Mouse (Mus musculus): ENCODE data around the gene Olfr1042.
"Not testable (repeated sequence)": the region's sequence is repeated elsewhere in the genome, so short reads cannot be mapped to it uniquely, and the experiment has no call there.

Olfr1042 gene

DNA sequence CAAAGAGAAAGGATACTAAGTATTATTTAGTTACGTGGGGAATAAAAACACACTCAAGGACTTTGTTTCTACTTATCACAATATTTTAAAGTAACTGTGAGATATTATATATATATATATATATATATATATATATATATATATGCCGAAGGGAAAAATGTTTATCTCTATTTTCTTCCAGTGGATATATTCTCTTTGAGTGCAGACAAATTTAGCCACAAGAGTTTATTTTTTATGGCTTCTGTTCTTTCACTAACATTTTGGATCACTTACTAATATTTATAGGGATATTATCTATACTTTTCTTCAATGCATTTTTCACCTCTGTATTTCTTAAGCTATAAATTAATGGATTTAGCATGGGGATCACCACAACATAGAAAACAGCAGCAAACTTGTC, at the start of gene Olfr1042:
TSS of gene Olfr1042 (minus strand) at position 101 of the 400 bp plus-strand sequence.
- DNase-seq = no peak

DNA sequence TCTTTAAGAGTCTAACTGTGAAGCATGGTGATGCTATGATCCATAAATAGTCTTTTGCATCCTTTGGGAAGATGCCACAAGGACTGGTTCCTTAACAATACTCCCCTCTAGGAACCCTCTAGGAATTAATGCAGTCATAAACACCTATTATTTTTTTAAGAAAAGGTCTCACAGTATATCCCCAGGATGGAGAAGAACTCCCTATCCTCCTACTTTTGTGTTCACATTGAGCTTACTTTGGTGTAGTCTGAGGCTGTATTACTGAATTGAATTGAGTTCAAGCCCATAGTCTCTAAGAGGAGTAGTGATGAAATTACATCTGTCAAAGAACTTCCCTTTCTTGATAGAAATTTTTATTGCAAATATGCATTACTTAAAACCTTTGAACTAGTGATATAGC, 41.3 kb upstream of the Olfr1042 start, which contains the start of gene Olfr1045:
TSS of gene Olfr1045 (minus strand) at position 101 of the 400 bp plus-strand sequence.
- no peak for DNase-seq

DNA sequence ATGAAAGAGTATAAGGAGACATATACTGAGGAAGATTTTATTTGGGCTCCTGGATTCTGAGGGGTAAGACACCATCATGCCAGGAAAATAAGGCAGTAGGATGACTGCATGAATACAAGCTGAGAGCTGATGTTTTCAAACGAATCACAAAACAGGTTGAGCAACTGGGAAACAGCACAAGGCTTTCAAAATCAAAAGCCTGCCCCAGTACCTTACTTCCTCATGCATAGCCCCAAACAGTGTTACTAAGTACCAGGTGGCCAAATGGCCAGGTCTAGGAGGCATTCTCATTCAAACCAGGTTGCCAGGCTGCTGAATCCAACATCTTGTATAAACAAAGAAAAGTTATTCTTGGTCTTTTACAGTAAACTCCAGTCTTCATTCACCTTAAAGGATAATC, 34.2 kb upstream of the Olfr1042 start:
- DNase-seq = no peak

DNA sequence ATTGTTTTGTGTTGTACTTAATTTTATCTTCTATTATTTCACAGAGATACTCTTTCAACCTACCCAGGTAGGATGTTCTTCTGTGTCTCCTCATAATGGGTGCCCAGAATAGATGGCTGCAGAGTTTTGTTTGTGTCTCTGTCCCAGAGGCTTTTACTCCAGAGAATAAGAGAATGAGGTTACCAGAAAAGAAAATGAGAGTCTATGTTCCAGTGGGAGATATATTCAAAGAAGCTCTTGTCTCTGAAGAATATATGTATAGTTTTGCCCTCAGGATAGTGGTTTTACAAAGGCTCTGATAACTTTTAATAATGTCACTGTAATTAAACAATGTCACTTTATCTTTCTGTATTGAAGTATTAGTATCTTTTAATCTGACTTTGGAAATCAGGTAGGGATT, 23.9 kb upstream of the Olfr1042 start, which contains the start of gene Olfr52:
TSS of gene Olfr52 (minus strand) at position 101 of the 400 bp plus-strand sequence.
- DNase-seq = no peak

DNA sequence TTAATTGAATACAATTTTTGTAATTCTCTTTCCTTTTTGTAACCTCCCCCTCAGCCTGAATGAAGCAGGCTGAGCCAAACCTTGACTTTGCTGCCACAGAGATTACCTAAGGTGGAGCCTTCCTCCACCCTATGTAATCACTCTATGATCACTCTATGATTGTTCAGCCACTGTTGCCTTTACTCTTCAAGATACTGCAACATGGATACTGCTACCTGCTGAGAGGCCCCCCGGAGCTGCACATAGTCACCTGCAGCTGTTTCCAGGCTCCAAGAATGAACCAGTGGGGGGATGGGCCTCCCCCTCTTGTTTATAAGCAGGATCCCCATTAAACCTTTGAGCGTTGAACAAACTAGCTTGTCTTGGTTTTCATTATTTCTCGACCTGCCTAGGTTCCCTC, 18.3 kb upstream of the Olfr1042 start:
- DNase-seq = no peak

DNA sequence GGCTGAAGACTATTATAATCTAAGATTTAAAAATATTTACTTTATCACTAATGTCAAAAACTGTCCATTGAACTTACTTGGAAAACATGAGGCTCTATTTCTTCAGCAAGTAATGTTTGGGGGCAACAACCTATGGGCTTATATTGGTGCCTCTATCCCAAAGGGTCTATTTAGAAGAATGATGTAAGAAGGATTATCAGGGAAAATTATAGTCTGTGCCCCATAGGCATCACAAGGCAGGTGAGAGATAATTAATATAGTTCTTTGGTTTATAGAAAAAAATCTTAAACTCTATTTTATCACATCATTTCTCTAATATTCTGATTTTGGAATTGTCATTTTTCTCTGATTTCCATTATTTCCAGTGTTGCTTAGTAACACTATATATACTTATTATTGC, 16.1 kb upstream of the Olfr1042 start, which contains the start of gene Olfr1044:
TSS of gene Olfr1044 (minus strand) at position 101 of the 400 bp plus-strand sequence.
- no peak for DNase-seq

DNA sequence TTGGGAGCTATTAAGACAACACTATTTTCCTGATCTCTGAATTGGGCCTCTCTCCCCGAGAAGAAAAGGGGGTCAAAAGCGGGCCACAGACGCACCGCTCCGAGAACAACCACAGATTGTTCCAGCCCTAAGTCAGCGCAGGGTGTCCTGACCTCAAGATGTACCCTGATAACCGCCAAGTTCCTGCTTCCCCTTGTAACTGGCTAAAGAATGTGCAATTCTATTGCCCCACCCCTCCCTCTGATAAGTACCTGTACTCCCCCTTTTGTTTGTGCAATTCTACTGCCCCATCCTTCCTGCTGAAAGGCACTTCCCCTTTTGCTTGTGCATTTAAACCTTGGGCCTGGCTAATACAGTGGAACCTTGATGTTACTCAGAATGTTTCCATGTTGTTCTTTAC, 13.8 kb upstream of the Olfr1042 start:
- not testable (repeated sequence) for DNase-seq

DNA sequence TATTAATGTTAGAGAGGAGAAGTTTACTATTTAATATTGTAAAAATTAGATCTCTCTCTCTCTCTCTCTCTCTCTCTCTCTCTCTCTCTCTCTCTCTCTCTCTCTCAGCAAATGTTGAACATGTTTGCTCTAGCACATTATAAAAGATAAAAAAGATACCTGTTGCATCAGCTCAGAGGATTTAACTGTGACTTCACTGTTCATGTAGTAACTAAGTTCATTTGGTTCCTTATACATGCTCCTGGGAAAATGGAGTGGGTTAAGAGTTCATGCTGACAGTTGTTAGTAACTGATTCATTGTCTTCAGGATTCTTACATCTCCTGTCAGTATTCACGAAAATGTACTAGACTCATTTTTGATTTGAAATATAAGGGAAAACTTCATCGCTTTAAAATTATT, 5.8 kb upstream of the Olfr1042 start, which contains the start of gene Olfr1043:
TSS of gene Olfr1043 (minus strand) at position 101 of the 400 bp plus-strand sequence.
- DNase-seq = no peak

DNA sequence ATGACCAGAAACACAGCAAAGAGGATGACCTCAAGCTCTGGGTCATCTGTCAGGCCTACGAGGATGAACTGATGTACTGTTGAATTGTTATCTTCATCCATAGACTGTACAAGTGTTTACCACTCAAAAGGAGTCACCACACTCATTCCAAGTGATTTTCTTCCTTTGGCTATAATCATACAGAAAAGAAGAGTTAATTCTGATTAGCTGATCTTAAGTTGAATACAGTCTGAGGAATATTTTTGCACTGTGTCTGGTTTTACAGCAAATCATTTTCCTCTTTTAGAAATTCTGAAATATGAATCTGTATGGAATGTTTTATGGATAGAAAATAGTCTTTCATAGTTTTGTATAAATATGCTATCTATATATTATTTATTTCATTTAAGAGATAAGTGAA, 15.0 kb downstream of the Olfr1042 start, which contains the start of gene Olfr1040:
TSS of gene Olfr1040 (minus strand) at position 101 of the 400 bp plus-strand sequence.
- DNase-seq = no peak

DNA sequence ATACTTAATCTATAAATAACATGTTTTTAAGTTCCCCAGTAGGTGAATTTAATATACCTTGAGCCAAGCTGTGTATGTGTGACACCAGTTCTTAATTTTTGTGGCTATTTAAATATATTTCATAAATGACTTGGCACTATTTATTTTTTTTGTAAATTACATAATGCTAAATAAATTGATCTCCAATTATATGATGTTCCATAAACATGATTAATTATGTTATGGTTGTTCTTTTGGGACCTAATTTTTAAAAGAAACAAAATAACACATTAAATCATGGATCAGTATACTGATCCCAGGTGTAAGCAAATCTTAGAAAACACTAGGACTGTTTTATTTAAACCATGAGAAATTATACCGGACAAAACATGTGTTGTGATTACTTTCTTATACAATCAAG, 25.8 kb downstream of the Olfr1042 start, which contains the start of gene Olfr1039:
TSS of gene Olfr1039 (minus strand) at position 101 of the 400 bp plus-strand sequence.
- DNase-seq = no peak

Data from cerebellum, postnatal 36 days (tissue).